Mouse (Mus musculus) heart, embryonic 13.5 days (tissue): ENCODE results near the gene Acvr1b. TPM values are rescaled to one million over a fixed set of nuclear protein-coding genes. Genes with fewer than 3 reads are reported as not detected.
A peak's percentile ranks its signal among the peaks of the same experiment; 100 is the strongest.

ENCODE experiments used
- ATAC-seq: fragments of 200-750 bp; cut with Nextera tagmentation; 2 replicates; pipeline ENCODE4 v1.8.0; 2017; ENCODE audit warnings: moderate TSS enrichment; ENCODE audit not compliant: insufficient number of reproducible peaks, low FRiP score, low TSS enrichment; ENCODE audit errors: extremely low read depth
- H3K27ac ChIP-seq: fragments of 300-500 bp; sonication (generic); replicated peaks from 2 replicates; pipeline ENCODE4 v1.5.1; 2015; ENCODE audit warnings: moderate library complexity, mild to moderate bottlenecking, inconsistent platforms
- H3K27me3 ChIP-seq: fragments of 300-500 bp; sonication (generic); replicated peaks from 2 replicates; pipeline ENCODE4 v1.6.1; 2015; ENCODE audit warnings: mild to moderate bottlenecking, inconsistent platforms
- H3K36me3 ChIP-seq: fragments of 300-500 bp; sonication (generic); 2 replicates; pipeline ENCODE4 v1.6.1; 2015; ENCODE audit warnings: mild to moderate bottlenecking, inconsistent platforms
- H3K4me1 ChIP-seq: fragments of 300-500 bp; sonication (generic); 2 replicates; pipeline ENCODE4 v1.6.1; 2015; ENCODE audit warnings: inconsistent platforms
- H3K4me2 ChIP-seq: fragments of 300-500 bp; sonication (generic); 2 replicates; pipeline ENCODE4 v1.6.1; 2015; ENCODE audit warnings: inconsistent platforms, mild to moderate bottlenecking, moderate library complexity
- H3K4me3 ChIP-seq: fragments of 300-500 bp; sonication (generic); 2 replicates; pipeline ENCODE4 v1.5.1; 2015; ENCODE audit warnings: moderate library complexity, mild to moderate bottlenecking, inconsistent platforms
- H3K9ac ChIP-seq: fragments of 300-500 bp; sonication (generic); 2 replicates; pipeline ENCODE4 v1.6.1; 2015; ENCODE audit warnings: inconsistent platforms, mild to moderate bottlenecking, moderate library complexity
- H3K9me3 ChIP-seq: fragments of 300-500 bp; sonication (generic); 2 replicates; pipeline ENCODE4 v1.6.1; 2016; ENCODE audit warnings: inconsistent platforms
- WGBS: fragments of 180-500 bp; shearing (Covaris S2); methylation state at CpG from one replicate; pipeline ENCODE4 v1.1.7; 2015; ENCODE audit warnings: mixed read lengths; 5-methylcytosine and 5-hydroxymethylcytosine counted together
- polyA plus RNA-seq: library from polyadenylated mRNA; unstranded; fragments of >200 nt; fragmentation: Nextera tagmentation; extraction: Ambion mirVana; gene quantifications from 2 replicates; pipeline ENCODE4 v1.2.1, GENCODE M21; 2015

The Acvr1b gene
- polyA plus RNA-seq, 1 experiment from 2014 or later = 5.4 TPM

GRCm38 (mm10) chr15:101191459-101192259 is 17.8 kb downstream of the Acvr1b start:
- Histone ChIP-seq H3K4me1 (peaks cover 71% of the 10 kb centered on the region), H3K4me3 (no peak overlapping the region), H3K9me3 (no peaks in the 10 kb centered on the region), H3K9ac (peak overlapping the region; percentile 28), H3K27me3 (no peaks in the 10 kb centered on the region), H3K4me2 (peak overlapping the region; percentile 34), H3K27ac (peak overlapping the region; percentile 89), H3K36me3 (peaks cover 30% of the 10 kb centered on the region)
- WGBS = 16% methylated on average over 13 of the region's 13 CpGs
- no peak for ATAC-seq

- peak overlapping the region; percentile 34 for H3K4me2 ChIP-seq
- 41% methylated on average over 7 of the region's 7 CpGs for WGBS
- no peaks in the 10 kb centered on the region for H3K27me3 ChIP-seq
- no peaks in the 10 kb centered on the region for H3K9me3 ChIP-seq
- no peak overlapping the region for H3K4me3 ChIP-seq
- peak overlapping the region; percentile 89 for H3K27ac ChIP-seq
- H3K36me3 ChIP-seq = peaks cover 36% of the 10 kb centered on the region
- peak overlapping the region; percentile 28 for H3K9ac ChIP-seq
- peaks cover 71% of the 10 kb centered on the region for H3K4me1 ChIP-seq
- no peak for ATAC-seq
Observed at GRCm38 (mm10) chr15:101192260-101192640, 18.4 kb downstream of the Acvr1b start.

- Histone ChIP-seq H3K4me2 (peak overlapping the region; percentile 24; the same call in 1 of the 2 replicates), H3K4me1 (peaks cover 71% of the 10 kb centered on the region), H3K9ac (peak overlapping the region; percentile 28)
Observed at GRCm38 (mm10) chr15:101192651-101193050, 18.8 kb downstream of the Acvr1b start.

GRCm38 (mm10) chr15:101193971-101194370 is 20.1 kb downstream of the Acvr1b start:
- Histone ChIP-seq H3K9ac (no peak overlapping the region), H3K27ac (no peak overlapping the region), H3K9me3 (no peaks in the 10 kb centered on the region), H3K4me2 (no peak overlapping the region), H3K36me3 (peaks cover 49% of the 10 kb centered on the region), H3K4me3 (no peak overlapping the region), H3K27me3 (no peaks in the 10 kb centered on the region), H3K4me1 (peaks cover 60% of the 10 kb centered on the region)
- no peak for ATAC-seq
- 89% methylated on average over 6 of the region's 6 CpGs for WGBS

More at GRCm38 (mm10) chr15:101192651-101193050, 18.8 kb downstream of the Acvr1b start:
- Histone ChIP-seq H3K27me3 (no peaks in the 10 kb centered on the region), H3K36me3 (peaks cover 40% of the 10 kb centered on the region), H3K4me3 (no peak overlapping the region), H3K9me3 (no peaks in the 10 kb centered on the region), H3K27ac (peak overlapping the region; percentile 89)
- 58% methylated on average over 7 of the region's 7 CpGs for whole genome bisulfite sequencing
- ATAC-seq = no peak

GRCm38 (mm10) chr15:101194951-101195823 is 21.3 kb downstream of the Acvr1b start:
- H3K27me3 ChIP-seq = no peaks in the 10 kb centered on the region
- no peak overlapping the region for H3K4me2 ChIP-seq
- H3K9me3 ChIP-seq = no peaks in the 10 kb centered on the region
- H3K27ac ChIP-seq = 0 out of 2 replicates have a peak overlapping the region, but pooled peaks have one; percentile 5
- WGBS = 75% methylated on average over 16 of the region's 16 CpGs
- H3K9ac ChIP-seq = no peak overlapping the region
- no peak for ATAC-seq
- H3K4me1 ChIP-seq = peaks cover 47% of the 10 kb centered on the region
- peaks cover 60% of the 10 kb centered on the region for H3K36me3 ChIP-seq
- H3K4me3 ChIP-seq = no peak overlapping the region

GRCm38 (mm10) chr15:101196079-101196795 is 22.4 kb downstream of the Acvr1b start:
- WGBS = 87% methylated on average over 8 of the region's 8 CpGs
- no peak for ATAC-seq

GRCm38 (mm10) chr15:101196961-101197360 is 23.1 kb downstream of the Acvr1b start:
- H3K4me1 ChIP-seq = peaks cover 30% of the 10 kb centered on the region
- no peaks in the 10 kb centered on the region for H3K27me3 ChIP-seq
- no peaks in the 10 kb centered on the region for H3K9me3 ChIP-seq
- peaks cover 77% of the 10 kb centered on the region for H3K36me3 ChIP-seq
- H3K27ac ChIP-seq = no peak overlapping the region
- no peak overlapping the region for H3K4me2 ChIP-seq
- H3K9ac ChIP-seq = no peak overlapping the region
- ATAC-seq = no peak
- H3K4me3 ChIP-seq = no peak overlapping the region

More at GRCm38 (mm10) chr15:101196079-101196795, 22.4 kb downstream of the Acvr1b start:
- Histone ChIP-seq H3K9me3 (no peaks in the 10 kb centered on the region), H3K36me3 (peaks cover 70% of the 10 kb centered on the region), H3K4me2 (no peak overlapping the region), H3K27me3 (no peaks in the 10 kb centered on the region), H3K27ac (no peak overlapping the region), H3K4me1 (peaks cover 37% of the 10 kb centered on the region), H3K4me3 (no peak overlapping the region), H3K9ac (no peak overlapping the region)

- ATAC-seq = no peak
- no peaks in the 10 kb centered on the region for H3K9me3 ChIP-seq
- no peak overlapping the region for H3K9ac ChIP-seq
- peaks cover 23% of the 10 kb centered on the region for H3K4me1 ChIP-seq
- no peak overlapping the region for H3K4me3 ChIP-seq
- 85% methylated on average over 15 of the region's 15 CpGs for WGBS
- no peak overlapping the region for H3K27ac ChIP-seq
- H3K27me3 ChIP-seq = no peaks in the 10 kb centered on the region
- no peak overlapping the region for H3K4me2 ChIP-seq
- H3K36me3 ChIP-seq = peaks cover 84% of the 10 kb centered on the region
Observed at GRCm38 (mm10) chr15:101197497-101198179, 23.8 kb downstream of the Acvr1b start.

- no peak overlapping the region for H3K27ac ChIP-seq
- H3K27me3 ChIP-seq = no peaks in the 10 kb centered on the region
- H3K9ac ChIP-seq = no peak overlapping the region
- H3K4me3 ChIP-seq = no peak overlapping the region
- H3K4me1 ChIP-seq = peaks cover 17% of the 10 kb centered on the region
- peaks cover 90% of the 10 kb centered on the region for H3K36me3 ChIP-seq
- ATAC-seq = no peak
- no peak overlapping the region for H3K4me2 ChIP-seq
- WGBS = 29% methylated on average over 3 of the region's 3 CpGs
- no peaks in the 10 kb centered on the region for H3K9me3 ChIP-seq
Observed at GRCm38 (mm10) chr15:101198218-101198617, 24.4 kb downstream of the Acvr1b start.

- no peak for ATAC-seq
- WGBS = 83% methylated on average over 14 of the region's 14 CpGs
- no peak overlapping the region for H3K4me2 ChIP-seq
- H3K27me3 ChIP-seq = no peaks in the 10 kb centered on the region
- H3K9ac ChIP-seq = no peak overlapping the region
- H3K9me3 ChIP-seq = no peaks in the 10 kb centered on the region
- H3K4me1 ChIP-seq = peaks cover 11% of the 10 kb centered on the region
- no peak overlapping the region for H3K4me3 ChIP-seq
- H3K27ac ChIP-seq = no peak overlapping the region
- H3K36me3 ChIP-seq = peaks cover 95% of the 10 kb centered on the region
Observed at GRCm38 (mm10) chr15:101198850-101199249, 25.0 kb downstream of the Acvr1b start.
